Comparison of ENCODE assay signal across 23 mouse cellular contexts in the genomic region with DNA sequence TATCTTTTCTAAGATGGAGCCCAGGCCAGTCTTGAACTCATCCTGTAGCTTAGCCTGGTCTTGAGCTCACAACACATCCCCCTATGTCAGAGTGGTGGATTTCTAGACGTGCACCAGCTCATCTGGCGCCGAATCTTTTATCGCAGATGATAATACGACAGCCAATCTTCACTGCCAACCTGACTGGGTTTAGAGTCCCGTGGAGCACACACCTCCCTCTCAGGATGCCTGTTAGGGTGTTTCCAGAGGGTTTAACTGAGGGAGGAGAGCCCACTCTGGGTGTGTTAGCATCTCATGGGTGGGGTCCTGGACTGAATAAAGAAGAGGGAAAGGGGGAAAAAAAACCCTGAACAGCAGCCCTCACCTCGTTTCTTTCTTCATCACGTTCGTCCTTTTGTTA.
DNase-seq lines count a peak whose midpoint lies in the region; ATAC-seq lines count a peak whose summit lies in the region.
"Had no signal": no experiment of that assay in that cellular context is flagged by ENCODE, and none has a peak within 500 bp of the region (broad histone marks: within the 10 kb centered on the region; RNA-seq: fewer than 3 reads in every experiment).

No protein-coding gene starts in this region.

- H3K36me3 ChIP-seq in forebrain, embryonic 13.5 days (ENCODE audit: poor library complexity, severe bottlenecking) = no peaks in the 10 kb centered on the region
- H3K36me3 ChIP-seq in forebrain, embryonic 16.5 days (ENCODE audit: control insufficient read depth, insufficient read depth) = no peaks in the 10 kb centered on the region
- H3K36me3 ChIP-seq in hindbrain, embryonic 13.5 days = no peaks in the 10 kb centered on the region
- no peaks in the 10 kb centered on the region for H3K36me3 ChIP-seq in hindbrain, embryonic 11.5 days (ENCODE audit: control insufficient read depth, insufficient read depth, low read length)
- H3K36me3 ChIP-seq in kidney, embryonic 15.5 days = no peaks in the 10 kb centered on the region
- H3K36me3 ChIP-seq: embryonic facial prominence, embryonic 15.5 days; forebrain, embryonic 10.5 days; forebrain, embryonic 15.5 days; intestine, embryonic 15.5 days had no signal

- H3K27ac ChIP-seq in forebrain, embryonic 13.5 days = peak overlapping the region; percentile 10; the same call in 1 of the 2 replicates
- no peak overlapping the region for H3K27ac ChIP-seq in forebrain, embryonic 16.5 days (ENCODE audit: low read length)
- peak overlapping the region; percentile 44; the same call in 1 of the 2 replicates for H3K27ac ChIP-seq in hindbrain, embryonic 13.5 days
- no peak overlapping the region for H3K27ac ChIP-seq in hindbrain, embryonic 11.5 days (ENCODE audit: low read depth, low read length)
- no peak overlapping the region for H3K27ac ChIP-seq in kidney, embryonic 15.5 days
- H3K27ac ChIP-seq: embryonic facial prominence, embryonic 15.5 days; forebrain, embryonic 15.5 days; intestine, embryonic 15.5 days had no signal

- no peak overlapping the region for H3K4me2 ChIP-seq in forebrain, embryonic 13.5 days
- no peak overlapping the region for H3K4me2 ChIP-seq in forebrain, embryonic 16.5 days (ENCODE audit: low read length)
- no peak overlapping the region for H3K4me2 ChIP-seq in hindbrain, embryonic 13.5 days
- no peak overlapping the region for H3K4me2 ChIP-seq in hindbrain, embryonic 11.5 days (replicated peaks; ENCODE audit: low read depth, low read length)
- H3K4me2 ChIP-seq in kidney, embryonic 15.5 days = no peak overlapping the region
- H3K4me2 ChIP-seq: embryonic facial prominence, embryonic 15.5 days; forebrain, embryonic 15.5 days; heart, embryonic 12.5 days; intestine, embryonic 15.5 days had no signal

- no peak for DNase-seq in hindbrain, embryonic 11.5 days (ENCODE audit: low spot score)
- DNase-seq in retina, postnatal 1 day = peak; percentile 10
- DNase-seq in retina, embryonic 14.5 days (ENCODE audit: low spot score) = no peak
- no peak for DNase-seq in layer of hippocampus, postnatal 14 days (ENCODE audit: low spot score in 2 of 2)
- DNase-seq: adrenal gland, adult 8-10 months; B cell, adult 2 months; cerebellum, adult 11 months; cerebellum, adult 8-10 months; cerebellum, postnatal 14 days; embryo, embryonic 11 days; gastrocnemius, postnatal 10 days had no signal

- H3K9me3 ChIP-seq in forebrain, embryonic 13.5 days (replicated peaks) = no peaks in the 10 kb centered on the region
- no peaks in the 10 kb centered on the region for H3K9me3 ChIP-seq in forebrain, embryonic 16.5 days (ENCODE audit: control insufficient read depth, low read length)
- H3K9me3 ChIP-seq in hindbrain, embryonic 13.5 days = no peaks in the 10 kb centered on the region
- H3K9me3 ChIP-seq in hindbrain, embryonic 11.5 days (ENCODE audit: control insufficient read depth, low read length) = no peaks in the 10 kb centered on the region
- no peaks in the 10 kb centered on the region for H3K9me3 ChIP-seq in kidney, embryonic 15.5 days (replicated peaks)
- H3K9me3 ChIP-seq: embryonic facial prominence, embryonic 15.5 days; forebrain, embryonic 10.5 days; forebrain, embryonic 15.5 days; intestine, embryonic 15.5 days had no signal

- peaks cover 21% of the 10 kb centered on the region for H3K4me1 ChIP-seq in forebrain, embryonic 13.5 days
- H3K4me1 ChIP-seq in forebrain, embryonic 16.5 days (replicated peaks; ENCODE audit: control insufficient read depth, insufficient read depth, low read length) = no peaks in the 10 kb centered on the region
- peaks cover 21% of the 10 kb centered on the region for H3K4me1 ChIP-seq in hindbrain, embryonic 13.5 days (replicated peaks)
- no peaks in the 10 kb centered on the region for H3K4me1 ChIP-seq in hindbrain, embryonic 11.5 days (replicated peaks; ENCODE audit: control insufficient read depth, insufficient read depth, low read length)
- peaks cover 15% of the 10 kb centered on the region for H3K4me1 ChIP-seq in kidney, embryonic 15.5 days
- H3K4me1 ChIP-seq: embryonic facial prominence, embryonic 15.5 days; heart, embryonic 12.5 days had no signal

- no peak overlapping the region for H3K9ac ChIP-seq in forebrain, embryonic 13.5 days
- H3K9ac ChIP-seq in forebrain, embryonic 16.5 days (replicated peaks; ENCODE audit: low read depth, low read length) = no peak overlapping the region
- H3K9ac ChIP-seq in hindbrain, embryonic 13.5 days = no peak overlapping the region
- H3K9ac ChIP-seq in hindbrain, embryonic 11.5 days (ENCODE audit: low read depth, low read length) = no peak overlapping the region
- no peak overlapping the region for H3K9ac ChIP-seq in kidney, embryonic 15.5 days
- H3K9ac ChIP-seq: embryonic facial prominence, embryonic 15.5 days; forebrain, embryonic 15.5 days; heart, embryonic 12.5 days; intestine, embryonic 15.5 days had no signal

- no peaks in the 10 kb centered on the region for H3K27me3 ChIP-seq in forebrain, embryonic 13.5 days
- H3K27me3 ChIP-seq in forebrain, embryonic 16.5 days (replicated peaks; ENCODE audit: control insufficient read depth, insufficient read depth, low read length) = no peaks in the 10 kb centered on the region
- no peaks in the 10 kb centered on the region for H3K27me3 ChIP-seq in hindbrain, embryonic 13.5 days
- no peaks in the 10 kb centered on the region for H3K27me3 ChIP-seq in hindbrain, embryonic 11.5 days (ENCODE audit: control insufficient read depth, insufficient read depth, low read length)
- no peaks in the 10 kb centered on the region for H3K27me3 ChIP-seq in kidney, embryonic 15.5 days
- H3K27me3 ChIP-seq: embryonic facial prominence, embryonic 15.5 days; forebrain, embryonic 15.5 days; heart, embryonic 12.5 days; intestine, embryonic 15.5 days; Patski had no signal

- H3K4me3 ChIP-seq in forebrain, embryonic 13.5 days = no peak overlapping the region
- H3K4me3 ChIP-seq in forebrain, embryonic 16.5 days (replicated peaks; ENCODE audit: low read length) = no peak overlapping the region
- no peak overlapping the region for H3K4me3 ChIP-seq in hindbrain, embryonic 13.5 days
- no peak overlapping the region for H3K4me3 ChIP-seq in hindbrain, embryonic 11.5 days (ENCODE audit: low read depth, low read length)
- H3K4me3 ChIP-seq in kidney, embryonic 15.5 days (replicated peaks) = no peak overlapping the region
- H3K4me3 ChIP-seq: embryonic facial prominence, embryonic 15.5 days; erythroblast, embryonic 14.5 days; forebrain, embryonic 10.5 days; forebrain, embryonic 15.5 days; heart, embryonic 12.5 days; intestine, embryonic 15.5 days had no signal

- 56% methylated on average over 9 of the region's 9 CpGs for WGBS in forebrain, embryonic 13.5 days
- 48% methylated on average over 9 of the region's 9 CpGs for WGBS in forebrain, embryonic 16.5 days
- WGBS in hindbrain, embryonic 13.5 days = 59% methylated on average over 9 of the region's 9 CpGs
- 65% methylated on average over 9 of the region's 9 CpGs for WGBS in hindbrain, embryonic 11.5 days
- WGBS in kidney, embryonic 15.5 days = 87% methylated on average over 9 of the region's 9 CpGs

- ATAC-seq in forebrain, embryonic 13.5 days = no peak
- no peak for ATAC-seq in forebrain, embryonic 16.5 days
- no peak for ATAC-seq in hindbrain, embryonic 13.5 days (ENCODE audit: low FRiP score)
- no peak; the same call in 1 of the 2 replicates for ATAC-seq in hindbrain, embryonic 11.5 days (ENCODE audit: low FRiP score)
- no peak for ATAC-seq in kidney, embryonic 15.5 days (replicated peaks; ENCODE audit: low FRiP score)
- ATAC-seq: CD4-positive, CD25-positive, alpha-beta regulatory T cell, adult 4 months; forebrain, embryonic 15.5 days; intestine, embryonic 15.5 days; Patski had no signal

Comparison
In these comparisons a context has a peak if more than half of its experiments do, and no peak if none do; other contexts are left out.
1. H3K27ac ChIP-seq: peak in forebrain, embryonic 13.5 days (single experiment) and hindbrain, embryonic 13.5 days (single experiment); none in forebrain, embryonic 16.5 days (single experiment), hindbrain, embryonic 11.5 days (single experiment) and kidney, embryonic 15.5 days (single experiment).